Mouse (Mus musculus) lung, embryonic 15.5 days (tissue): ENCODE measurements at regions not wholly inside any gene's neighbourhood (a gene's known extent, or its start where the extent isn't known, plus 50 kb on each side); places are given as distances from the start of the nearest gene placed in this dataset.

Source experiments
- ATAC-seq: fragments of 200-750 bp; cut with Nextera tagmentation; 2 replicates; pipeline ENCODE4 v1.8.0; 2017; ENCODE audit warnings: moderate number of reproducible peaks, borderline replicate concordance; ENCODE audit not compliant: low FRiP score, low TSS enrichment; ENCODE audit errors: extremely low read depth
- H3K27ac ChIP-seq: fragments of 300-500 bp; sonication (generic); 2 replicates; pipeline ENCODE4 v1.5.1; 2015; ENCODE audit warnings: moderate library complexity, mild to moderate bottlenecking, inconsistent platforms
- H3K27me3 ChIP-seq: fragments of 300-500 bp; sonication (generic); 2 replicates; pipeline ENCODE4 v1.6.1; 2015; ENCODE audit warnings: inconsistent platforms
- H3K36me3 ChIP-seq: fragments of 300-500 bp; sonication (generic); 2 replicates; pipeline ENCODE4 v1.6.1; 2015; ENCODE audit warnings: inconsistent platforms
- H3K4me1 ChIP-seq: fragments of 300-500 bp; sonication (generic); 2 replicates; pipeline ENCODE4 v1.6.1; 2015; ENCODE audit warnings: inconsistent platforms
- H3K4me2 ChIP-seq: fragments of 300-500 bp; sonication (generic); 2 replicates; pipeline ENCODE4 v1.6.1; 2015; ENCODE audit warnings: inconsistent platforms, mild to moderate bottlenecking, moderate library complexity
- H3K4me3 ChIP-seq: fragments of 300-500 bp; sonication (generic); 2 replicates; pipeline ENCODE4 v1.5.1; 2015; ENCODE audit warnings: mild to moderate bottlenecking, inconsistent platforms
- H3K9ac ChIP-seq: fragments of 300-500 bp; sonication (generic); 2 replicates; pipeline ENCODE4 v1.6.1; 2015; ENCODE audit warnings: inconsistent platforms
- H3K9me3 ChIP-seq: fragments of 300-500 bp; sonication (generic); 2 replicates; pipeline ENCODE4 v1.6.1; 2016; ENCODE audit warnings: inconsistent platforms
- WGBS: fragments of 180-500 bp; shearing (Covaris S2); methylation state at CpG from one replicate; pipeline ENCODE4 v1.1.7; 2015; 5-methylcytosine and 5-hydroxymethylcytosine counted together

DNA sequence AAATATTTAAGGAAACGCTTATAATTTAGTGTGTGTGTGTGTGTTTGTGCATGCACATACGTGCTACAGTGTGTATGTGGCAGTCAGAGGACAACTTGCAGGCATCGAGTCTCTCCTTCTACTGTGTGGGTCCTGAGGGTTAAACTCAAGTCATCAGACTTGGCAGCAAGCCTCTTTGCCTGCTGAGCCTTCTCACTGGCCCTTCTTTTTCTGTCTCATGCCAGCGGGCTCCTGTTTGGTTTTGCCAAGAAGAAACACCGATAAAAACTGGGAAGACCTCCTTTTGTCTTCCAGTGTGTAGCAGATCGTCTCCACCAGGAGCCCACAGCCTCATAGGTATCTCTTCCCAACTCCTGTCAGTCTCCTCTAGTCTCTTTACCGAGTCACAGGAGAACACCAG, 81.9 kb upstream of the Rbpj start:
- no peaks in the 10 kb centered on the region for H3K9me3 ChIP-seq
- no peaks in the 10 kb centered on the region for H3K27me3 ChIP-seq
- no peak for ATAC-seq
- no peaks in the 10 kb centered on the region for H3K36me3 ChIP-seq
- no peak overlapping the region for H3K4me3 ChIP-seq
- H3K9ac ChIP-seq: no peak overlapping the region
- H3K4me1 ChIP-seq: peaks cover 29% of the 10 kb centered on the region
- WGBS: 69% methylated on average over 7 of the region's 7 CpGs
- H3K4me2 ChIP-seq: no peak overlapping the region
- H3K27ac ChIP-seq: no peak overlapping the region

DNA sequence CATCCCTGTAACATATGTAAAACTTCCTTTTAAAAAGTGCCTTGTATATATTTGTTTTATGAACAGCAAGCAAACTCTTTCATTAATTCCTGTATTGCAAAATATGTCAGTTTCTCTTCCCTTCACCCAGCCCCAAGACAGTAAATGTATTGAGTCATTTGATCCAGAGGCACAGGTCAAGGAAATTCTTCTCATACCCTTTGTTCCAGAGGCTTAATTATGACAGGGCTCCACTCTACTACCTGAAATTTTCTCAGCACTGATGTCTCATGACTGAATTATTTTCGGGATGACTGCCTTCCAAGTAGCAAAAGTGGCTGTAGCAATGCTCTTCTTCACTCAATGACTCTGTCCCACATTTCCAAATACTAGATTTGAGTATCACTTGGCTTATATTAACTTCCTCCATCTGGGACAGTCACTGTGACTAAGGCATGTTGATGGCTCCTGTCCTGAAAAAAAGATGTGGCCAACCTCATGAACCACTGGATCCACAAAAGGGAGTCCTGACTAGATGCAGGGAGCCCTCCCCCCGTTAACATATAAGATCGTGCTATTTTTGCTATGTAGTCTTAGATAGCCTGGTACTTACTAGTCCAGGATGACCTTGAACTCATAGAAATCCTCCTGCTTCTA, 80.3 kb upstream of the Rbpj start:
- Histone ChIP-seq H3K4me2 (no peak overlapping the region), H3K9ac (no peak overlapping the region), H3K4me1 (peaks cover 15% of the 10 kb centered on the region), H3K36me3 (no peaks in the 10 kb centered on the region), H3K9me3 (no peaks in the 10 kb centered on the region), H3K27ac (no peak overlapping the region), H3K4me3 (no peak overlapping the region), H3K27me3 (no peaks in the 10 kb centered on the region)
- ATAC-seq: no peak
- WGBS: 79% methylated on average over 3 of the region's 3 CpGs

DNA sequence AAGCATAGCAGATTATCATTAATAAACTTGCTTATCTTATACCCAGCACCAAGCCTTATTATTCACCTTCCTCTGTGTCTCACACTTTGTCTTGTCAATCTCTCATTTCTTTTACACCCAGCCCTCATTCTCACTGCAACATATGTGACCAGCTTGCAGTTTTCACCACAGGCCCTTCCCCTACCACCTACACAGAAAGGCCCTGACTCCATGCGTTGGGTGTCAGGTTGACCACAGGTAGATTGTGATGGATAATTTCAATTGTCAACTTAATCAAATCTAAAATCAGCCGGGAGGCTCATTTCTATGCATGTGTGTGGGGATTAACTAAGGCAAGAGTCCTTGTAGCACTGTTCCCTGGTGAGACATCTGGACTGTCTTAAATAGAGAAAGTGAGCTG, 72.4 kb upstream of the Rbpj start:
- Histone ChIP-seq H3K4me2 (no peak overlapping the region), H3K27ac (no peak overlapping the region), H3K27me3 (no peaks in the 10 kb centered on the region), H3K9ac (no peak overlapping the region), H3K9me3 (no peaks in the 10 kb centered on the region), H3K36me3 (no peaks in the 10 kb centered on the region), H3K4me3 (no peak overlapping the region), H3K4me1 (no peaks in the 10 kb centered on the region)
- 86% methylated on average over 2 of the region's 2 CpGs for WGBS
- no peak for ATAC-seq

GRCm38 (mm10) chr5:53394560-53394959, 71.4 kb upstream of the Rbpj start:
- no peak for ATAC-seq
- H3K9ac ChIP-seq: no peak overlapping the region
- no peak overlapping the region for H3K4me2 ChIP-seq
- no peaks in the 10 kb centered on the region for H3K36me3 ChIP-seq
- 83% methylated on average over 3 of the region's 3 CpGs for WGBS
- H3K9me3 ChIP-seq: no peaks in the 10 kb centered on the region
- H3K27ac ChIP-seq: no peak overlapping the region
- no peak overlapping the region for H3K4me3 ChIP-seq
- no peaks in the 10 kb centered on the region for H3K27me3 ChIP-seq
- no peaks in the 10 kb centered on the region for H3K4me1 ChIP-seq

DNA sequence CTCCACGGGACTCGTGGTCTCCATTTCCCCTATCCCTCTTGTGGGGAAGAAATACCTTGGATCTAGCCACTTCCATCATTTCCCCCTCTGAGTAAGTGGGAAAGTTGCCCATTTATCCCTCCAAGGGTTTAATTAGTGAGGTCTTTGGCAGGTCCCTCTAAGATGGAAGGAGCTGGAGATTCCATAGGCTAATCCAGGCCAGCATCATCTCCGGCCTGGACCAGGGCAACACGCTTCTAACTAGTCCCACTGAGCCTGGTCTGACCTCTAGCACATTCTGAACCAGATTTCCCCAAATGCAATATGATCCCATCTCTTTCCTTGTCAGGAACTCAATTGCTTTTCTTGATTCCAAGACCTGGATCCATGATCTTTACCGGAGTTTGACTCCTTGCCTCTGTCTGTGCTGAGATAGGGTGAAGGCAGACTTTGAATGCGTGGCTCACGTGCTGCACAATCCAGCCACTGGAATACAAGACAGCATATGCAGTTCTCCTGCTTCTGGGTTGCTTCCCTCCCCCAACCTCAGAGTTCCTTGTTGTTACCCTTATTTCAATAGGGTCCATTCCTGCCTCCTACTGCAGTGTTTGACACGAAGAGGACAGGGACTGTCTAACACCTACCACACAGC, 67.4 kb upstream of the Rbpj start:
- Histone ChIP-seq H3K27ac (no peak overlapping the region), H3K9me3 (no peaks in the 10 kb centered on the region), H3K36me3 (no peaks in the 10 kb centered on the region), H3K4me2 (no peak overlapping the region), H3K4me3 (no peak overlapping the region), H3K27me3 (no peaks in the 10 kb centered on the region), H3K9ac (no peak overlapping the region), H3K4me1 (no peaks in the 10 kb centered on the region)
- ATAC-seq: no peak
- 79% methylated on average over 8 of the region's 8 CpGs for WGBS

- Histone ChIP-seq H3K4me1 (no peaks in the 10 kb centered on the region), H3K27ac (no peak overlapping the region), H3K36me3 (no peaks in the 10 kb centered on the region), H3K4me2 (no peak overlapping the region), H3K9ac (no peak overlapping the region), H3K4me3 (no peak overlapping the region), H3K27me3 (no peaks in the 10 kb centered on the region), H3K9me3 (no peaks in the 10 kb centered on the region)
- no peak for ATAC-seq
- 42% methylated on average over 4 of the region's 4 CpGs for WGBS
These were observed 64.9 kb upstream of the Rbpj start for GRCm38 (mm10) chr5:53401093-53401492.

GRCm38 (mm10) chr5:53402022-53402421, 63.9 kb upstream of the Rbpj start:
- no peaks in the 10 kb centered on the region for H3K36me3 ChIP-seq
- no peak for ATAC-seq
- H3K4me2 ChIP-seq: no peak overlapping the region
- H3K27me3 ChIP-seq: no peaks in the 10 kb centered on the region
- H3K27ac ChIP-seq: no peak overlapping the region
- no peaks in the 10 kb centered on the region for H3K4me1 ChIP-seq
- H3K9ac ChIP-seq: no peak overlapping the region
- no peak overlapping the region for H3K4me3 ChIP-seq
- no peaks in the 10 kb centered on the region for H3K9me3 ChIP-seq
- 81% methylated on average over 4 of the region's 4 CpGs for WGBS

GRCm38 (mm10) chr5:53402619-53403151, 63.3 kb upstream of the Rbpj start:
- ATAC-seq: no peak
- 73% methylated on average over 9 of the region's 9 CpGs for WGBS

DNA sequence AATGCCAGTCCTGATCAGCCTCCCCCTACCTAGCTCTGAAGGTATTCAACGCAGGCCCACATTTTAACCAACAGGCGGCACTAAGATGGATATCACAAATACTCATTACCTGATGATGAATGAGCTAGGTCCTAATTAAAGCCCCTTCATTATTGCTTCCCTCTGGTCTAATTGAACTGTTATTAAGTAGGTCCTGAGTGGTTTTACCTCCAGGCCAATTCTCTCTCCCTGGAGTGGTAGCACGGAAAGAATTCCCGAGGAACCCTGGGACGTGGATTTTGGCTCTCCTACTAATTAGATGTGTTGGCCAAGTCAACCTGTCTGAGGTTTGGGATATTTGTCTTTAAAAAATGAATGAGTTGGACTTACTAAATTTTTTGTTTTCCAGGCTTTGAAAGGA, 60.0 kb upstream of the Rbpj start:
- WGBS: 87% methylated on average over 5 of the region's 5 CpGs
- no peak for ATAC-seq
- Histone ChIP-seq H3K4me2 (no peak overlapping the region), H3K4me3 (no peak overlapping the region), H3K9ac (no peak overlapping the region), H3K36me3 (no peaks in the 10 kb centered on the region), H3K27me3 (no peaks in the 10 kb centered on the region), H3K4me1 (no peaks in the 10 kb centered on the region), H3K9me3 (no peaks in the 10 kb centered on the region), H3K27ac (no peak overlapping the region)

More at GRCm38 (mm10) chr5:53402619-53403151, 63.3 kb upstream of the Rbpj start:
- Histone ChIP-seq H3K27me3 (no peaks in the 10 kb centered on the region), H3K4me3 (no peak overlapping the region), H3K4me1 (no peaks in the 10 kb centered on the region), H3K27ac (no peak overlapping the region), H3K9me3 (no peaks in the 10 kb centered on the region), H3K36me3 (no peaks in the 10 kb centered on the region), H3K4me2 (no peak overlapping the region), H3K9ac (no peak overlapping the region)

DNA sequence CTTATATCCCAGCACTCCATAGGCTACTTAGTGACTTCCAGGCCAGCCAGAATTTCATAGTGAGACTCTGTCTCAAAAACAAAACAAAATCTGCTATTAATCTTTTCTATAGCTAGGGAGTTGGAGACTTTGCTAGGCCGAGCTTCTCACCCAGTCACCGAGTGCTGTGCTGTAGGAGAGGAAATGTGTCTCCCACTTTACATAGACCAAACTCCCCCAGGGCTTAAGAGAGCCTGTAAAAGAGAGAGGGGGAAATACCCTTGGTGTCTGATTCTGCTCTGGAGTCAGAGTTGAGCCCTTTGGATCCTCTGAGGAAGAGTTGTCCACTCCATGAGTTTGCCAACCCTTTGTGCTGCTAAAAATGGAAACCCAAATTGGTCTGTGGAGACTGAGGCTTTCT, 58.3 kb upstream of the Rbpj start:
- no peak for ATAC-seq
- H3K4me3 ChIP-seq: no peak overlapping the region
- 82% methylated on average over 2 of the region's 2 CpGs for WGBS
- H3K27ac ChIP-seq: no peak overlapping the region
- H3K9ac ChIP-seq: no peak overlapping the region
- no peaks in the 10 kb centered on the region for H3K36me3 ChIP-seq
- H3K27me3 ChIP-seq: no peaks in the 10 kb centered on the region
- H3K4me2 ChIP-seq: no peak overlapping the region
- H3K4me1 ChIP-seq: no peaks in the 10 kb centered on the region
- H3K9me3 ChIP-seq: no peaks in the 10 kb centered on the region

- Histone ChIP-seq H3K27ac (no peak overlapping the region), H3K27me3 (no peaks in the 10 kb centered on the region), H3K4me1 (no peaks in the 10 kb centered on the region), H3K36me3 (no peaks in the 10 kb centered on the region), H3K9me3 (no peaks in the 10 kb centered on the region), H3K4me2 (no peak overlapping the region), H3K9ac (no peak overlapping the region), H3K4me3 (no peak overlapping the region)
- 85% methylated on average over 2 of the region's 2 CpGs for WGBS
- ATAC-seq: no peak
These were observed 57.7 kb upstream of the Rbpj start for GRCm38 (mm10) chr5:53408235-53408634.

DNA sequence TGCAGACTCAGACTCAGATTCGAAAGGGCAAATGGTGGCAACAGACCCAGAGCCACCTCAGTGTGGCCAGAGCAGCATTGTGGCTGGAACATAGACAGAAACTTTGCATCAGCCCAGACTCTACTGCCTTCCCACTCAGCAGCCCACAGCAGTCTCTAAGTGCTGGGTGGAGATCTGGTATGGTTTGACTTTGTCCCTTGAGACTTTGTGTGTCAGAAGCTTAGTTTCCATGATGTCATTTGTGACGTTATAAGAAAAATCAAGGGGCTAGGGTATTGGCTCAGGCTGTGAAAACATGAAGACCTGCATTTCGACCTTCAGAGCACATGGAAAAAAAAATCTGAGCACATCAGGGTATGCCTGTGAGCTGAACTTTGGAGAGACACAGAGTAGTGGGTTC, 56.2 kb upstream of the Rbpj start:
- Histone ChIP-seq H3K9ac (no peak overlapping the region), H3K4me2 (no peak overlapping the region), H3K27me3 (no peaks in the 10 kb centered on the region), H3K4me1 (no peaks in the 10 kb centered on the region), H3K9me3 (no peaks in the 10 kb centered on the region), H3K4me3 (no peak overlapping the region), H3K36me3 (no peaks in the 10 kb centered on the region), H3K27ac (no peak overlapping the region)
- 70% methylated on average over 3 of the region's 3 CpGs for WGBS
- no peak for ATAC-seq
